Mouse (Mus musculus) intestine, postnatal 0 days (tissue): ENCODE measurements around the gene Cfd. TPM values are rescaled to one million over a fixed set of nuclear protein-coding genes. Genes with fewer than 3 reads are reported as not detected.

Source experiments
- ATAC-seq: fragments of 200-750 bp; cut with Nextera tagmentation; 2 replicates; pipeline ENCODE4 v1.8.0; 2017; ENCODE audit warnings: mild to moderate bottlenecking, moderate TSS enrichment, moderate library complexity
- H3K27ac ChIP-seq: fragments of 300-500 bp; sonication (generic); 2 replicates; pipeline ENCODE4 v1.5.1; 2014; ENCODE audit warnings: mild to moderate bottlenecking, low read depth, low read length, moderate library complexity
- H3K27me3 ChIP-seq: fragments of 300-500 bp; sonication (generic); replicated peaks from 2 replicates; pipeline ENCODE4 v1.6.1; 2014; ENCODE audit warnings: low read length, mixed read lengths; ENCODE audit not compliant: control insufficient read depth, insufficient read depth
- H3K36me3 ChIP-seq: fragments of 300-500 bp; sonication (generic); 2 replicates; pipeline ENCODE4 v1.6.1; 2014; ENCODE audit warnings: mild to moderate bottlenecking, moderate library complexity; ENCODE audit not compliant: control insufficient read depth, insufficient read depth
- H3K4me1 ChIP-seq: fragments of 300-500 bp; sonication (generic); replicated peaks from 2 replicates; pipeline ENCODE4 v1.6.1; 2014; ENCODE audit warnings: antibody characterized with exemption, low read length, mixed read lengths; ENCODE audit not compliant: control insufficient read depth, insufficient read depth
- H3K4me2 ChIP-seq: fragments of 300-500 bp; sonication (generic); replicated peaks from 2 replicates; pipeline ENCODE4 v1.6.1; 2014; ENCODE audit warnings: low read depth, mild to moderate bottlenecking, moderate library complexity
- H3K4me3 ChIP-seq: fragments of 300-500 bp; sonication (generic); 2 replicates; pipeline ENCODE4 v1.5.1; 2014; ENCODE audit warnings: low read depth, low read length
- H3K9ac ChIP-seq: fragments of 300-500 bp; sonication (generic); 2 replicates; pipeline ENCODE4 v1.6.1; 2014; ENCODE audit warnings: mild to moderate bottlenecking, low read depth, low read length
- H3K9me3 ChIP-seq: fragments of 300-500 bp; sonication (generic); 2 replicates; pipeline ENCODE4 v1.6.1; 2016; ENCODE audit warnings: mixed run types; ENCODE audit not compliant: control insufficient read depth
- CTCF ChIP-seq: sonication (generic); IDR thresholded peaks from 2 replicates; pipeline ENCODE4 v1.5.1; 2016; ENCODE audit warnings: low read depth, mild to moderate bottlenecking, control low read depth, antibody characterized with exemption, moderate library complexity
- WGBS: fragments of 180-500 bp; shearing (Covaris S2); extraction: QIAGEN DNeasy Blood & Tissue Kit; methylation state at CpG from one replicate; pipeline ENCODE4 v1.1.7; 2014; 5-methylcytosine and 5-hydroxymethylcytosine counted together
- polyA plus RNA-seq: library from polyadenylated mRNA; unstranded; fragments of >200 nt; fragmentation: Nextera tagmentation; extraction: Ambion mirVana; gene quantifications from 2 replicates; pipeline ENCODE4 v1.2.1, GENCODE M21; 2015

Cfd gene
- not detected in 2 replicates for polyA plus RNA-seq

DNA sequence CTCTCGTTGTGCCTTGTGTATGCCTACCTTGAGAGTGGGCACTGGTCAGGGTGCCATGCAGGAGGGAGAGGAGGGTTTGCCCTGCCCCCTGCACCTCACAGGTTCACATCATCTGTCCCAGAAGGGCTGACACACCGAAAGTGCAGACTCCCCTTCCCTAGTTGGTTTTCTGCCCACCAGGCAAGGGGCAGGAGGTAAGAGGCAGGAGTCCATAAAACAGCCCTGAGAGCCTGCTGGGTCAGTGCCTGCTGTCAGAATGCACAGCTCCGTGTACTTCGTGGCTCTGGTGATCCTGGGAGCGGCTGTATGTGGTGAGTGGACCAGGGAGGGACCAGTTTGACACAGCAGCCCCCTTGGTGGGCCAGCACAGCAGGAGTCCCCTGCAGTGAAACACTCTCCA is at the start of gene Cfd:
Cfd (plus strand) TSS at position 184 of the 400 bp plus-strand sequence.
- Histone ChIP-seq H3K27me3 (no peaks in the 10 kb centered on the region), H3K4me2 (no peak within 1 kb of the TSS), H3K27ac (no peak within 1 kb of the TSS), H3K9me3 (no peaks in the 10 kb centered on the region), H3K4me3 (no peak within 1 kb of the TSS), H3K9ac (no peak within 1 kb of the TSS), H3K4me1 (no peaks in the 10 kb centered on the region), H3K36me3 (peaks cover 3% of the 10 kb centered on the region; the same call in 1 of the 2 replicates)
- no peak for ATAC-seq
- WGBS: 45% methylated on average over 5 of the region's 5 CpGs
- TF ChIP-seq CTCF: no peak

GRCm38 (mm10) chr10:79842322-79842721 is 48.3 kb upstream of the Cfd start:
- no peak overlapping the region for H3K27ac ChIP-seq
- no peak overlapping the region for H3K4me3 ChIP-seq

DNA sequence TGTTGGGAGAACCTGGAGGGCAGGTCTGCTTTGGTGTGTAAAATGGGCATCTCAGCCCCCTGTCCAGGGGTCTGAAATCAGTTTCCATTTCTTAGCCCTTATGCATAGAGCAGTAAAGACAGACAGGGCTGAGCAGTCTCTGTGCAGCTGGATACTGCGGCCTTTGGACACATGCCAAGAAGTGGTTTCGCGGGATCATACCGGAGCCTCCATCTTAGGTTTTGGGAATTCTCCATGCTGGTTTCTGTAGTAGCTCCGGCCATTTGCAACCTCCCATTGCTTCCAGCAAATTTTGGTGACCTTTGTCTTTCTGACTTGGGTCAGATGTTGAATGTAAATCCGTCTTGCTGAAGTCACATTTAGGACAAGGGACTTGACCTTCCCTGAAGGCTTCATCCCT is 47.2 kb upstream of the Cfd start:
- WGBS: 68% methylated on average over 6 of the region's 6 CpGs
- Histone ChIP-seq H3K4me2 (no peak overlapping the region), H3K4me1 (no peaks in the 10 kb centered on the region), H3K9ac (no peak overlapping the region), H3K36me3 (no peaks in the 10 kb centered on the region), H3K9me3 (no peaks in the 10 kb centered on the region), H3K4me3 (no peak overlapping the region), H3K27me3 (no peaks in the 10 kb centered on the region), H3K27ac (no peak overlapping the region)
- TF ChIP-seq CTCF: no peak
- ATAC-seq: no peak

More at GRCm38 (mm10) chr10:79842322-79842721, 48.3 kb upstream of the Cfd start:
- TF ChIP-seq CTCF: no peak
- Histone ChIP-seq H3K36me3 (no peaks in the 10 kb centered on the region), H3K4me1 (no peaks in the 10 kb centered on the region), H3K9me3 (no peaks in the 10 kb centered on the region), H3K27me3 (no peaks in the 10 kb centered on the region), H3K9ac (no peak overlapping the region), H3K4me2 (no peak overlapping the region)
- no peak for ATAC-seq
- WGBS: 70% methylated on average over 3 of the region's 3 CpGs

- no peak for ATAC-seq
- WGBS: 62% methylated on average over 5 of the region's 5 CpGs
- no peaks in the 10 kb centered on the region for H3K9me3 ChIP-seq
- no peak overlapping the region for H3K9ac ChIP-seq
- no peaks in the 10 kb centered on the region for H3K36me3 ChIP-seq
- TF ChIP-seq CTCF: no peak
- H3K27ac ChIP-seq: no peak overlapping the region
- H3K4me1 ChIP-seq: peaks cover 2% of the 10 kb centered on the region; the same call in 1 of the 2 replicates
- H3K4me2 ChIP-seq: no peak overlapping the region
- H3K4me3 ChIP-seq: no peak overlapping the region
- H3K27me3 ChIP-seq: no peaks in the 10 kb centered on the region
These were observed 44.1 kb upstream of the Cfd start for GRCm38 (mm10) chr10:79846553-79846952.

GRCm38 (mm10) chr10:79849941-79850628 is 40.6 kb upstream of the Cfd start:
- TF ChIP-seq CTCF: no peak
- 76% methylated on average over 8 of the region's 8 CpGs for WGBS
- H3K9me3 ChIP-seq: no peaks in the 10 kb centered on the region
- H3K4me3 ChIP-seq: no peak overlapping the region
- H3K4me2 ChIP-seq: no peak overlapping the region
- H3K27ac ChIP-seq: no peak overlapping the region
- H3K4me1 ChIP-seq: peaks cover 17% of the 10 kb centered on the region
- H3K36me3 ChIP-seq: no peaks in the 10 kb centered on the region; the same call in 1 of the 2 replicates
- no peak for ATAC-seq
- no peaks in the 10 kb centered on the region for H3K27me3 ChIP-seq
- H3K9ac ChIP-seq: no peak overlapping the region

- Histone ChIP-seq H3K9ac (0 out of 2 replicates have a peak overlapping the region, but pooled peaks have one; percentile 7), H3K4me1 (peaks cover 17% of the 10 kb centered on the region), H3K9me3 (no peaks in the 10 kb centered on the region), H3K4me2 (peak overlapping the region; percentile 69), H3K4me3 (no peak overlapping the region), H3K36me3 (peaks cover 4% of the 10 kb centered on the region; the same call in 1 of the 2 replicates), H3K27me3 (no peaks in the 10 kb centered on the region), H3K27ac (peak overlapping the region; percentile 100)
- TF ChIP-seq CTCF: no peak
- ATAC-seq: no peak
- 33% methylated on average over 3 of the region's 3 CpGs for WGBS
These were observed 39.0 kb upstream of the Cfd start for GRCm38 (mm10) chr10:79851653-79852052.
